Mouse (Mus musculus): Measurements from ENCODE around the gene Cpt1b.

Cpt1b gene

GRCm38 (mm10) chr15:89378831-89379401 lies 46.7 kb downstream of the Cpt1b start, which contains the start of gene Odf3b:
TSS of gene Odf3b (minus strand) at chr15:89379282.
- no peak for DNase-seq (ENCODE audit: low spot score)

GRCm38 (mm10) chr15:89377938-89378828 lies 47.5 kb downstream of the Cpt1b start:
- DNase-seq (ENCODE audit: low spot score), result no peak

- no peak for DNase-seq (ENCODE audit: low spot score)
Measured at GRCm38 (mm10) chr15:89377362-89377761, 48.3 kb downstream of the Cpt1b start.

GRCm38 (mm10) chr15:89376957-89377356 lies 48.7 kb downstream of the Cpt1b start, which contains the start of gene Tymp:
TSS of gene Tymp (minus strand) at chr15:89377039.
- DNase-seq (ENCODE audit: low spot score), result no peak

GRCm38 (mm10) chr15:89376040-89376439 lies 49.6 kb downstream of the Cpt1b start:
- no peak for DNase-seq (ENCODE audit: low spot score)

GRCm38 (mm10) chr15:89374801-89375534 lies 50.7 kb downstream of the Cpt1b start:
- no peak for DNase-seq (ENCODE audit: low spot score)

GRCm38 (mm10) chr15:89374340-89374739 lies 51.3 kb downstream of the Cpt1b start:
- no peak for DNase-seq (ENCODE audit: low spot score)

GRCm38 (mm10) chr15:89373762-89374248 lies 51.9 kb downstream of the Cpt1b start, which contains the start of gene Sco2:
TSS of gene Sco2 (minus strand) at chr15:89373846.
- DNase-seq (ENCODE audit: low spot score), result peak; percentile 84

- DNase-seq (ENCODE audit: low spot score), result peak; percentile 79
Measured at GRCm38 (mm10) chr15:89373027-89373761, 52.5 kb downstream of the Cpt1b start.

- no peak for DNase-seq (ENCODE audit: low spot score)
Measured at GRCm38 (mm10) chr15:89372536-89372935, 53.1 kb downstream of the Cpt1b start.

- no peak for DNase-seq (ENCODE audit: low spot score)
Measured at GRCm38 (mm10) chr15:89372068-89372467, 53.6 kb downstream of the Cpt1b start.

Measured in left cerebral cortex, adult 11 months (tissue).